Mouse (Mus musculus) liver, adult (tissue): Measurements from ENCODE around the gene 9330182L06Rik.

Experiments used
- GATA4 ChIP-seq: IDR thresholded peaks from 2 replicates; pipeline ENCODE4 v1.6.1; 2014; ENCODE audit warnings: mild to moderate bottlenecking, low read length; ENCODE audit not compliant: insufficient replicate concordance

The 9330182L06Rik gene

DNA sequence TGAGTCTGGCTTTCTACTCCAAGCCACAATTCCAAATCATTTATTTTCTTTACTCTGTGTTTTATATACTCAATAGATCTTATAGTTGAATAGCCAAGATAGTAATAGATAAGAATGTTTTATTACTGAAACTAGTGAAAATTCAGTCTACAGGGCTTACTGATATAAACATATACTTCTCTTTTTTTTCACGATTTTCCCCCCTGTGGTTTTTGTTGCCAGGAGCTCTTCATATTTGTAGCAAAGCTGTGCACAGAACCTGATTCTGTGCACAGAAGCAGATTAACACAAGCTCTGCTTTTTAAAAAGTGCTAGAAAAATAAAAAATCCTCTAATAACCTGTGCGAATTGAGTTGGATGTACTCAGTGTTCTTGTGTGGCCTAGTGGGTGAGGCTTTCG lies 79.7 kb downstream of the 9330182L06Rik start:
- TF ChIP-seq GATA4 = no peak

DNA sequence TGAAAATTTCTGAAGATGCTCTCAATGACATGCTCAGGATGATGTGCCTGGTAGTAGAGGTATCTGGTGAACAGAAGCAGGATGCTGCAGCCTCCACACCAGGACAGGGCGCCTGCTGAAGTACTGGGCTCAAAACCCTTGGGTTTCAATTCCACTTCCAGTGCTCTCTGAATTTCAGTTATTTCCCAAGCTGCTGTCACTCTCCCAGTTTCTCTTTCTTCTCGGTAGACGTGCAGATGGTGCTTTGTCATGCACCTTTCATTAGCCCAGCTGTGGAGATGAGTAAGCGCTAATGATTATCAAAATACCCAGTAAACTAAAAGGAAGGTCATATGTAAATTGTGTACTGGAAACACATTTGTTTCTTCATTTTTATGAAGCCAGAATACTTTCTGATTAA lies 80.6 kb downstream of the 9330182L06Rik start:
- no peak for TF ChIP-seq GATA4

GRCm38 (mm10) chr5:9352163-9352562 lies 86.2 kb downstream of the 9330182L06Rik start:
- no peak for TF ChIP-seq GATA4

GRCm38 (mm10) chr5:9352646-9353045 lies 86.7 kb downstream of the 9330182L06Rik start:
- no peak for TF ChIP-seq GATA4

- no peak for TF ChIP-seq GATA4
These were observed 88.3 kb downstream of the 9330182L06Rik start for GRCm38 (mm10) chr5:9354257-9354656.

DNA sequence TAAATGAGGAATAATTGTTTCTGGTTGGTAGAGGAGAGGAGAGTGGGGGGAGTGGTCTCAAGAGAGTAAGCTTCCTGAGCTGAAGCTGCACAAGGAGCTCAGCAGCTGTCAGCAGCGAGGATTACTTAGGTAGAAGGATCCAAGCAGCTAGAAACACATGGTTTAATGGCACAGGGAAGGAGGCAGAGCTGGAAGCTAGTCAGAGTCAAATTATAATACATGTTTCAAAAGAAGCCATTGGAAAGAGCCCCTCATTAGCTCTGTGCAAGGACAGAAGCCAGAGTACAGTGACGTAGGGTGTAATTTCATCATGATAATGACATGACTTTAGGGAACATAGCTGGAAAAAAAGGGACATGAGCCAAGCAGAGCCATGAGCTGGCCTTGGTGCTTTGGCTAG lies 92.2 kb downstream of the 9330182L06Rik start:
- no peak for TF ChIP-seq GATA4

DNA sequence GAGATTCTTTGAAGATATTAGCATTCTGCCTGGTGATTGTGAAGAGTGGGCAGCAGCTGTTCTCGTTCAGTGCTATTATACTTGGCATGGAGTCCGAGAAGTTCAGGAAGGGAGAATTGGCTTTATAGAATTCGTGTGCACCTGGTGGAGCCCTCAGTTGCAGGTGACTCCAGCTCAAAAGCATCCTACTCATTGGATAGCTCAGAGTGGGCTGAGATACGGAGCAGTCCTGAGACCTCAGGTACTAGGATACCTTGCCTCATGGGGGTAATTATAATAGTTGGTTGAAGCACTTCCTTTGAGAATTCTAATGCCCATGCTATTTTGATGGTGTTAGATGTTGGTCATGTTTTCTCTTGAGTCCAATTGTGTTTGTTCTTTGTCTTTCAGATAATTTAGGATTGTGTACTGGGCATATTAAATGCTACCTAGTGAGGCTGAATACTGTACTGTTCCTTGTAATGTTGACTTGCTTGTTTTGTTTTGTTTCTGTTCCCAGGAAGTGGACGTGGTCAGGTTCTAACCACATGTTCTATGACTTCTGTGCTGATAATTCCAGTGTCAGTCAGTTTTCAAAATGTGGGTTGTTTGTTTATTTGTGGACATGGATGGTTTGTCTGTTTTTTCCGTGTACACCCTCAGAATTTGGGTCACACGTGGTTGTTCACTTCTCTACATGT lies 96.2 kb downstream of the 9330182L06Rik start:
- TF ChIP-seq GATA4 = no peak

DNA sequence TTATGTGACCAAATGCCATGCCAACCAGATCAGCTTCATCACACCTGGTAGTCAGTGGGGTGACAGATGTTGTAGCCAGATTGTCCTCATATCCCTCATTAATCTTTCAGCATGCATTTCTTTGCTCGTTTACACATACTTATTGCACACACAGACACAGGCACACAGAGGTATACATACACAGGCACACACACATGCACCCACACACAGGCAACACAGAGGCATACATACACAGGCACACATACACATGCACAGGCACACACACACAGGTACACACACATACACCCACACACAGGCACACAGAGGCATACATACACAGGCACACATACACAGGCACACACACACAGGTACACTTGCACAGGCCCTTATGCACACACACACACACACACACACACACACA lies 99.0 kb downstream of the 9330182L06Rik start:
- no peak for TF ChIP-seq GATA4

DNA sequence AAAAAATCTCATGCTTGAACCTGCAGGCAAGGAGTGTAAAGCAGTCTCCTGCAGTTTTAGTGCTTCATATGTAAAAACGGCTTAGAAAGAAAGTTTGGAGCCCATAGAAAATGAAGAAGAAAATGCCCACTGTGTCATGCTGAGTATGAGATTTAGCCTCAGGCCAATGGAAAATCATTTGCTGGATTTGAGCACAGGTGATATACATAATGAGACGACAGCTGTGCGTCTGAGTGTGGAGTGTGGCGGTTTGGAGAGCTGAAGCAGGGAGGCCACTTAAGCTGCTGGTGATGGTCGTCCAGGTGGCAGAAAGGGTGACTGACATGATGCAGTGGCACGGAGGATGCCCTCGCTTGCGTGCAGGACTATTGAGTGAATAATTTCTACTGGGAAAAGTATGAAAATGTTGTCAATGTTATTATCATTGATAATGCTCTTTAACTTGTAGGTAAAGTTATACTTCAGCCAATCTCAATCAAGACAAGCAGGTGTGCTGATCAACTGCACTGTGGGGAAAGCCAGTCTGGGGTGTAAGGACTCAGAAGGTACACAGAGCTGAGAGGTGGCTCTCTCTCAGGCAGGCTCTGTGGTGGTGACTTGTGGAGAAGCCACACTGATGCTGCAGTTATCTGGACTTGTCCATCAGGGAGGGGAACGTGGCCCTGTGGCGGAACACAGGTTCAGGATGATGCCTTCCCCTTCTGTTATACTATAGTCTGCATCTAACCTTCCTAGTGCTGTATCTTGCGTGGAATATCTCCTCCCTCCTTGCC lies 102.2 kb downstream of the 9330182L06Rik start:
- no peak for TF ChIP-seq GATA4

- no peak for TF ChIP-seq GATA4
These were observed 105.2 kb downstream of the 9330182L06Rik start for GRCm38 (mm10) chr5:9371127-9371526.

- no peak for TF ChIP-seq GATA4
These were observed 107.4 kb downstream of the 9330182L06Rik start for GRCm38 (mm10) chr5:9373341-9373740.

DNA sequence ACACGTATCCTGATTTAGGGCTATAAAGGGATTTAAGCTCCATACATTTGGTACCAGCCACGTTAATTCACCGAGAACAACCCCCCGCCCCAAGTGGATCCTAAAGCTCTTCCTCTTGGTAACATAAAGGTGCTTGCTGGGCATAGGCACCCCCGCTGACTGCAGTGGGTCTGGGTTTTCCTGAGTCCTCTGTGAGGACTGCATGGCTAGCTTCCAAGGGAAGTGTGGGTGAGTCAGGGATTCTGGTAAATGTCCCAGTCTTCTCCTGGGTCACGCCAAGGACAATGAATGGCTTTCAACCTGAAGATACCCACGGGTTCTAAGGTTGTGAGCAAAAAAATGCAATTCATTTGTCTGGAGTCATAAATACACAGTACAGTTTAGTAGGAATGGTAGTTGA lies 124.0 kb downstream of the 9330182L06Rik start:
- no peak for TF ChIP-seq GATA4

DNA sequence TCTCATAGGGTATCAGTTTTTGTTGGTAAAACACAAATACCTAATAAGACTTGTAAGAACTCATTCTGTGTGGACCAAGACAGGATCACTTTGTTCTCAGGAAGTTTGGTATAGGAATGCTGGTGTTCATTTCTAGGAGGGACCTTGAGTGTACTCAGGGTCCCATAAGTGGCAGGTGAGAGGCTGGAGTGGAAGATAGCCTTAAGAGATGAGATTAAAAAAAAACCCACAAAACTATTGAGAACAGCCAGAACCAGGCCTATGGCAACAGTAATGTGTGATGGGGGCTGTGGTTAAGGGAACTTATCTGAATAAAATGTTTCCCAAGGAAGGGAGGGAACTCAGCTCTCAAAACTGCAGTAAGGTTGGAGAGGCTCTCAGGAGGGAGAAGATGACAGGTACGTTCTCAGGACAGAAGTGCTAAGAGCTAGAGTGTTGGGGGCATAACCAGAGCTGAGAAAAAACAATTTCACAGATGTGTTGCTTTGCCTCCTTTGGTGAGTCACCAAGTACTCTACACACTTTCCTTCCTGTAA lies 126.0 kb downstream of the 9330182L06Rik start:
- no peak for TF ChIP-seq GATA4

DNA sequence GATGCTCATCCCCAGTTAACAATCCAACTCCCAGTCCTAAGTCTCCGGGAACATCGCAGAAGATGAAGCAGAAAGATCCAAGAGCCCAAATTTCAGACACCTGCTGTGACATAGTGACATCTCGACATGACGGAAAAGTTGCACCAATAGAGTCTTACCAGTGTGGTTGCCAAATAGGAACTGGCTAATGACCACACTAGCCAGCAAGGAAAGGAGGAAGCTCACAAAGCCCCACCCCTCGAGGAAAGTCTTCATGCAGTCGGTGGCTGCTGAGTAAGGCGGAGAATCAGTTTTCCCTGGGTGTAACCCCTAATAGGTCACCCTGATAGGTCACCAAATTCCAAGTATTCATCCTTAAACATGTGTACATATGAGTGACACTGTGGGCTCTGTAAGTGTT lies 151.2 kb downstream of the 9330182L06Rik start:
- no peak for TF ChIP-seq GATA4

DNA sequence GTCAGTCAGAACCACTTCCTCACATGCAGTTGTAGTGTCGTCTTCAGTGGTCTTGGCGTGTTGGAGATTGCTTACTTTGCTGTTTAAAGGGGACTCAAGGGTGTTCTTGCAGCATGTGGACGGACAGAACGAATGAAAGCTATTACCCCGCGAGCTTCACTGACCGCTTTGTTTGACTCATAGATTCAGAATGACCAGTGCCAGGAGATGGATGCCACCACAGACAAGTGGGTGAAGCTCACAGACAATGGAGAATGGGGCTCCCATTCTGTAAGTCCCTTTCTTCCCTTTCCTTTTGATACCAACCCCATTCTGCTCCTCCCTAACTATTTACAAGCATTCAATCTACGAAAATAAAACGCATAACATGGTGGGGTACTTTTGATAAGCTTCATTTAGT lies 151.9 kb downstream of the 9330182L06Rik start:
- no peak for TF ChIP-seq GATA4

DNA sequence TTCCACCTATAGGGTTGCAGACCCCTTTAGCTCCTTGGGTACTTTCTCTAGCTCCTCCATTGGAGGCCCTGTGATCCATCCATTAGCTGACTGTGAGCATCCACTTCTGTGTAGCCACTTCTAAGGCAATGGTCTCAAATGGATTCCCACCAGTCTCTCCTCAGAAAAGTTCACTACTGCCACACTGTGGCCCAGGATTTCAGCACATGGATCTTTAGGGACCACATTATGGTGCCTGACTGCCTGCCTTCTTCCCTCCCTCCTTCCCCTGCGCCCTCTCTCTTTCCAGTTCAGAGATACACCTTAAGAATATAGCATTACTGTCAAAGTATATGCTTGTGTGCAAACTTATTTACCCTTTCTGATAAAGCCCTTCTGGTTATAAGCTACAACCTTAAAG lies 154.0 kb downstream of the 9330182L06Rik start:
- no peak for TF ChIP-seq GATA4

- TF ChIP-seq GATA4 = no peak
These were observed 158.5 kb downstream of the 9330182L06Rik start for GRCm38 (mm10) chr5:9424464-9424863.

DNA sequence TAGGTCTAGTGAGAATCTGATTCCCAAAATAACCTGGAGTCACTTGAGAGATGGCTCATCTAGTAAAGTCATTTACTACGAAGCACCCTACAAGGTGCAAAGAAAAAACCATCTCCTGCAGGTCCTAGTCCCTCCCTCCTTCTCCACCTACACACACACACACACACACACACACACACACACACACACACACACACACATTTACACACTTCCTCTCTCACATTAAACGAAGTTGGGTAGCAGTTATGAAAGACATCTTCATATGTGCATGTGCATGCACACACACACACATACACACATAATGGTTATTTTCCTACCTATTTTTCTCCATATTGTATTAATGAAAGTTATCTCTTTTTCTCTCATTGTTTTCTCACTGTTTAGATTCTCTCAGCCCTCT lies 161.2 kb downstream of the 9330182L06Rik start:
- no peak for TF ChIP-seq GATA4
